Mouse (Mus musculus) lung, postnatal 0 days (tissue): ENCODE data around the gene 2200002D01Rik. TPM values are rescaled to one million over a fixed set of nuclear protein-coding genes. Genes with fewer than 3 reads are reported as not detected.
"Not testable (repeated sequence)": the region's sequence is repeated elsewhere in the genome, so short reads cannot be mapped to it uniquely, and the experiment has no call there.

Experiments
- ATAC-seq: fragments of 200-750 bp; cut with Nextera tagmentation; 2 replicates; pipeline ENCODE4 v1.8.0; 2017; ENCODE audit warnings: moderate library complexity
- DNase-seq: peaks from one replicate; pipeline ENCODE4 v3.0.0-alpha.2; 2016; ENCODE audit warnings: low spot score
- H3K27ac ChIP-seq: fragments of 300-500 bp; sonication (generic); 2 replicates; pipeline ENCODE4 v1.5.1; 2014; ENCODE audit warnings: antibody characterized with exemption, mild to moderate bottlenecking, low read length, mixed read lengths
- H3K27me3 ChIP-seq: fragments of 300-500 bp; sonication (generic); replicated peaks from 2 replicates; pipeline ENCODE4 v1.6.1; 2014; ENCODE audit warnings: low read length, mixed read lengths; ENCODE audit not compliant: insufficient read depth
- H3K36me3 ChIP-seq: fragments of 300-500 bp; sonication (generic); 2 replicates; pipeline ENCODE4 v1.6.1; 2014; ENCODE audit warnings: low read length, mixed read lengths; ENCODE audit not compliant: insufficient read depth
- H3K4me1 ChIP-seq: fragments of 300-500 bp; sonication (generic); 2 replicates; pipeline ENCODE4 v1.6.1; 2014; ENCODE audit warnings: antibody characterized with exemption, low read depth, low read length, mixed read lengths; ENCODE audit not compliant: insufficient read depth
- H3K4me2 ChIP-seq: fragments of 300-500 bp; sonication (generic); replicated peaks from 2 replicates; pipeline ENCODE4 v1.6.1; 2014; ENCODE audit warnings: low read depth, mild to moderate bottlenecking, low read length, moderate library complexity, mixed read lengths
- H3K4me3 ChIP-seq: fragments of 300-500 bp; sonication (generic); 2 replicates; pipeline ENCODE4 v1.5.1; 2014; ENCODE audit warnings: low read depth, low read length
- H3K9ac ChIP-seq: fragments of 300-500 bp; sonication (generic); replicated peaks from 2 replicates; pipeline ENCODE4 v1.6.1; 2014; ENCODE audit warnings: low read depth, mild to moderate bottlenecking
- H3K9me3 ChIP-seq: fragments of 300-500 bp; sonication (generic); 2 replicates; pipeline ENCODE4 v1.6.1; 2016; ENCODE audit warnings: low read length, mixed read lengths
- CTCF ChIP-seq: IDR thresholded peaks from 2 replicates; pipeline ENCODE4 v1.5.1; 2016; ENCODE audit warnings: antibody characterized with exemption, mild to moderate bottlenecking
- EP300 ChIP-seq: IDR thresholded peaks from 2 replicates; pipeline ENCODE4 v1.6.1; 2016; ENCODE audit warnings: antibody characterized with exemption, mild to moderate bottlenecking, control low read depth
- WGBS: fragments of 180-500 bp; shearing (Covaris S2); extraction: QIAGEN DNeasy Blood & Tissue Kit; methylation state at CpG from one replicate; pipeline ENCODE4 v1.1.7; 2014; 5-methylcytosine and 5-hydroxymethylcytosine counted together
- polyA plus RNA-seq: library from polyadenylated mRNA; unstranded; fragments of >200 nt; fragmentation: Nextera tagmentation; extraction: Ambion mirVana; gene quantifications from 2 replicates; pipeline ENCODE4 v1.2.1, GENCODE M21; 2015

Gene 2200002D01Rik
- polyA plus RNA-seq, 1 experiment from 2014 or later, result 123 TPM

GRCm38 (mm10) chr7:29228202-29228601 is 20.1 kb downstream of the 2200002D01Rik start:
- Histone ChIP-seq H3K4me1 (no peaks in the 10 kb centered on the region), H3K36me3 (peaks cover 3% of the 10 kb centered on the region; the same call in 1 of the 2 replicates), H3K9ac (no peak overlapping the region), H3K4me2 (no peak overlapping the region), H3K4me3 (no peak overlapping the region), H3K27ac (no peak overlapping the region), H3K27me3 (no peaks in the 10 kb centered on the region), H3K9me3 (no peaks in the 10 kb centered on the region)
- WGBS, result 70% methylated on average over 4 of the region's 4 CpGs
- DNase-seq, result no peak
- no peak for TF ChIP-seq CTCF
- no peak for TF ChIP-seq EP300
- no peak for ATAC-seq

GRCm38 (mm10) chr7:29225520-29225919 is 22.7 kb downstream of the 2200002D01Rik start:
- TF ChIP-seq EP300, result no peak
- no peak for TF ChIP-seq CTCF
- no peak; the same call in 1 of the 2 replicates for ATAC-seq
- Histone ChIP-seq H3K36me3 (peaks cover 5% of the 10 kb centered on the region; the same call in 1 of the 2 replicates), H3K4me2 (no peak overlapping the region), H3K4me1 (no peaks in the 10 kb centered on the region), H3K9ac (no peak overlapping the region), H3K9me3 (no peaks in the 10 kb centered on the region), H3K27me3 (no peaks in the 10 kb centered on the region), H3K27ac (no peak overlapping the region), H3K4me3 (no peak overlapping the region)
- 66% methylated on average over 13 of the region's 13 CpGs for WGBS
- DNase-seq, result no peak

GRCm38 (mm10) chr7:29224756-29225394 is 23.4 kb downstream of the 2200002D01Rik start:
- Histone ChIP-seq H3K9me3 (0 out of 2 replicates have a peak, but pooled peaks cover 6% of the 10 kb centered on the region), H3K4me3 (no peak overlapping the region), H3K4me2 (no peak overlapping the region), H3K36me3 (peaks cover 5% of the 10 kb centered on the region; the same call in 1 of the 2 replicates), H3K27ac (no peak overlapping the region), H3K9ac (no peak overlapping the region), H3K27me3 (no peaks in the 10 kb centered on the region), H3K4me1 (no peaks in the 10 kb centered on the region)
- 21% methylated on average over 16 of the region's 16 CpGs for WGBS
- DNase-seq (no peak), ATAC-seq (no peak)
- TF ChIP-seq EP300 (no peak), CTCF (no peak)

GRCm38 (mm10) chr7:29214846-29215245 is 33.4 kb downstream of the 2200002D01Rik start:
- Histone ChIP-seq H3K27ac (no peak overlapping the region), H3K4me3 (no peak overlapping the region), H3K4me1 (no peaks in the 10 kb centered on the region), H3K36me3 (no peaks in the 10 kb centered on the region), H3K27me3 (no peaks in the 10 kb centered on the region), H3K9me3 (0 out of 2 replicates have a peak, but pooled peaks cover 6% of the 10 kb centered on the region), H3K9ac (no peak overlapping the region), H3K4me2 (no peak overlapping the region)
- DNase-seq, result no peak
- WGBS, result 45% methylated on average over 15 of the region's 15 CpGs
- TF ChIP-seq EP300, result no peak
- TF ChIP-seq CTCF, result no peak
- no peak for ATAC-seq

- Histone ChIP-seq H3K27ac (no peak overlapping the region), H3K4me1 (no peaks in the 10 kb centered on the region), H3K27me3 (no peaks in the 10 kb centered on the region), H3K9me3 (0 out of 2 replicates have a peak, but pooled peaks cover under 1% of the 10 kb centered on the region), H3K36me3 (no peaks in the 10 kb centered on the region), H3K4me3 (no peak overlapping the region), H3K4me2 (no peak overlapping the region), H3K9ac (no peak overlapping the region)
- TF ChIP-seq CTCF (no peak), EP300 (no peak)
- ATAC-seq (peak; percentile 21), DNase-seq (peak; percentile 63)
- 46% methylated on average over 2 of the region's 2 CpGs for whole genome bisulfite sequencing
These were observed 34.0 kb downstream of the 2200002D01Rik start for GRCm38 (mm10) chr7:29214236-29214635.

- DNase-seq, result peak; percentile 61
- H3K9ac ChIP-seq, result no peak within 1 kb of the TSS
- no peaks in the 10 kb centered on the region for H3K27me3 ChIP-seq
- WGBS, result 9% methylated on average over 20 of the region's 20 CpGs
- no peaks in the 10 kb centered on the region for H3K36me3 ChIP-seq
- no peaks in the 10 kb centered on the region for H3K4me1 ChIP-seq
- no peaks in the 10 kb centered on the region for H3K9me3 ChIP-seq
- no peak within 1 kb of the TSS for H3K27ac ChIP-seq
- no peak within 1 kb of the TSS for H3K4me3 ChIP-seq
- no peak for TF ChIP-seq CTCF
- TF ChIP-seq EP300, result no peak
- no peak within 1 kb of the TSS for H3K4me2 ChIP-seq
- ATAC-seq, result peak; percentile 30
These were observed 34.6 kb downstream of the 2200002D01Rik start, which contains the start of gene Catsperg1 for GRCm38 (mm10) chr7:29213675-29214082. Gene Catsperg1 (minus strand): TSS chr7:29214035.

GRCm38 (mm10) chr7:29212775-29213560 is 35.3 kb downstream of the 2200002D01Rik start:
- not testable (repeated sequence) for H3K4me1 ChIP-seq, ATAC-seq, H3K4me3 ChIP-seq, DNase-seq, H3K9ac ChIP-seq, H3K36me3 ChIP-seq, H3K9me3 ChIP-seq, H3K4me2 ChIP-seq, H3K27me3 ChIP-seq, H3K27ac ChIP-seq
- 26% methylated on average over 40 of the region's 40 CpGs for WGBS
